Mouse (Mus musculus) cortical plate, adult 2 months (tissue): Measurements from ENCODE around the gene Aacs.
"Not testable (repeated sequence)": the region's sequence is repeated elsewhere in the genome, so short reads cannot be mapped to it uniquely, and the experiment has no call there.

Source experiments
- CTCF ChIP-seq: fragments of 200-500 bp; IDR thresholded peaks from 2 replicates; pipeline ENCODE4 v1.5.1; 2011; ENCODE audit warnings: mild to moderate bottlenecking, control low read depth, low read length; ENCODE audit not compliant: insufficient read depth; ENCODE audit errors: extremely low read depth
- POLR2A ChIP-seq: fragments of 200-500 bp; IDR thresholded peaks from 2 replicates; pipeline ENCODE4 v1.6.1; 2011; ENCODE audit warnings: mild to moderate bottlenecking, low read length, control low read depth; ENCODE audit not compliant: insufficient read depth; ENCODE audit errors: extremely low read depth

DNA sequence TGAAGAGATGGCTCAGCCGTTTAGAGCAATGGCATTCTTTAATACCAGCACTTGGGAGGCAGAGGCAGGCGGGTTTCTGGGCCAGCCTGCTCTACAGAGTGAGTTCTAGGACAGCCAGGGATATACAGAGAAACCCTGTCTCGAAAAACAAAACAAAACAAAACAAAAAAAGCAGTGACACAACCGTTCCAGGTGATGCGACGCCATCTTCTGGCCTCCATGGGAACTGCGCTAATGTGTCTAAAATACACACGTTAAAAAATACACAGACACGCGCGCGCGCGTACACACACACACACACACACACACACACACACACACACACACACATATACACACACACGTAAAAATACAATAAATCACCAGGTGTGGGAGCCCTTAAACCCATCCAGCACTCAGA, 41.3 kb upstream of the Aacs start:
- TF ChIP-seq CTCF, POLR2A: not testable (repeated sequence)
